Mouse (Mus musculus) embryonic stem cell, embryonic (primary cell): ENCODE measurements around the gene Smim15.

Source experiments
- CTCF ChIA-PET, 4 experiments: fragments of 300-600 bp in 2 of 4; fragments of 350-600 bp in 2 of 4; sonication (Branson Sonifier 250); formaldehyde crosslinking; loops; one replicate each; lab custom pipeline; 2022; ENCODE audit warnings: inconsistent platforms in 2 of 4; lab: Charles Lee
- POLR2A ChIA-PET, 4 experiments: fragments of 300-600 bp in 2 of 4; fragments of 350-600 bp in 2 of 4; sonication (Branson Sonifier 250); formaldehyde crosslinking; loops; one replicate each; lab custom pipeline; 2022; ENCODE audit warnings: antibody characterized with exemption in 4 of 4, inconsistent platforms in 1 of 4; lab: Charles Lee

The Smim15 gene

GRCm38 (mm10) chr13:108046891-108047290 is 2.6 kb downstream of the Smim15 start:
- ChIA-PET CTCF (no interaction called here), POLR2A (interaction anchor here in 1 of 4 experiments (0.5 to 1.4 kb wide), 5 partner anchors 28 to 770 kb away, joined by 3 to 5 read pairs (median 3); no protein-coding TSS in a partner anchor)

- POLR2A ChIA-PET: interaction anchor here in 1 of 4 experiments (1.1 to 1.4 kb wide), 3 partner anchors 28 to 80 kb away, joined by 3 to 4 read pairs (median 3); no protein-coding TSS in a partner anchor
- CTCF ChIA-PET: interaction anchor here in 1 of 4 experiments (0.5 kb wide), 1 partner anchor 22 kb away, joined by 4 read pairs; no protein-coding TSS in a partner anchor
Measured at GRCm38 (mm10) chr13:108047364-108047763, 3.1 kb downstream of the Smim15 start.

GRCm38 (mm10) chr13:108056896-108057295 is 12.7 kb downstream of the Smim15 start:
- POLR2A ChIA-PET: interaction anchor here in 2 of 4 experiments (1.1 to 1.5 kb wide), 3 partner anchors 12 to 18 kb away, joined by 3 read pairs; partner anchors contain the start of gene Smim15 (in 1 of the 2)
- CTCF ChIA-PET: no interaction called here

- CTCF ChIA-PET: interaction anchor here in 2 of 4 experiments (0.7 kb wide), 2 partner anchors 74 to 116 kb away, joined by 3 to 5 read pairs; no protein-coding TSS in a partner anchor
Measured at GRCm38 (mm10) chr13:108060286-108060885, 16.1 kb downstream of the Smim15 start.

GRCm38 (mm10) chr13:108060936-108061578 is 16.8 kb downstream of the Smim15 start:
- ChIA-PET CTCF (interaction anchor here in 2 of 4 experiments (0.7 kb wide), 2 partner anchors 73 to 117 kb away, joined by 3 to 5 read pairs; no protein-coding TSS in a partner anchor), POLR2A (no interaction called here)

More at GRCm38 (mm10) chr13:108060286-108060885, 16.1 kb downstream of the Smim15 start:
- POLR2A ChIA-PET: no interaction called here

GRCm38 (mm10) chr13:108062900-108063299 is 18.7 kb downstream of the Smim15 start:
- ChIA-PET CTCF (no interaction called here), POLR2A (interaction anchor here in 1 of 4 experiments (0.5 kb wide), 1 partner anchor 1602 kb away, joined by 5 read pairs; no protein-coding TSS in a partner anchor)

GRCm38 (mm10) chr13:108063374-108064134 is 19.3 kb downstream of the Smim15 start:
- ChIA-PET CTCF (interaction anchor here in 1 of 4 experiments (0.6 kb wide), 1 partner anchor 80 kb away, joined by 3 read pairs; no protein-coding TSS in a partner anchor), POLR2A (interaction anchor here in 1 of 4 experiments (0.5 to 1.0 kb wide), 4 partner anchors 11 to 1602 kb away, joined by 3 to 5 read pairs (median 3); no protein-coding TSS in a partner anchor)

GRCm38 (mm10) chr13:108064331-108064730 is 20.1 kb downstream of the Smim15 start:
- POLR2A ChIA-PET: interaction anchor here in 1 of 4 experiments (0.6 to 1.0 kb wide), 3 partner anchors 10 to 63 kb away, joined by 3 read pairs; no protein-coding TSS in a partner anchor

GRCm38 (mm10) chr13:108066021-108066420 is 21.8 kb downstream of the Smim15 start:
- ChIA-PET POLR2A (interaction anchor here in 1 of 4 experiments (0.6 to 1.2 kb wide), 2 partner anchors 22 to 272 kb away, joined by 3 to 5 read pairs; partner anchors contain the start of gene Smim15), CTCF (interaction anchor here in 2 of 4 experiments (0.5 to 0.7 kb wide), 2 partner anchors 33 to 87 kb away, joined by 3 read pairs; no protein-coding TSS in a partner anchor)

More at GRCm38 (mm10) chr13:108064331-108064730, 20.1 kb downstream of the Smim15 start:
- CTCF ChIA-PET: no interaction called here

- ChIA-PET CTCF (no interaction called here), POLR2A (interaction anchor here in 1 of 4 experiments (0.6 kb wide), 1 partner anchor 114 kb away, joined by 3 read pairs; no protein-coding TSS in a partner anchor)
Measured at GRCm38 (mm10) chr13:108069151-108069550, 24.9 kb downstream of the Smim15 start.

GRCm38 (mm10) chr13:108070171-108070570 is 25.9 kb downstream of the Smim15 start:
- CTCF ChIA-PET: interaction anchor here in 2 of 4 experiments (0.5 to 0.6 kb wide), 2 partner anchors 79 to 888 kb away, joined by 3 to 4 read pairs; no protein-coding TSS in a partner anchor

GRCm38 (mm10) chr13:108077476-108077875 is 33.2 kb downstream of the Smim15 start:
- POLR2A ChIA-PET: no interaction called here

More at GRCm38 (mm10) chr13:108070171-108070570, 25.9 kb downstream of the Smim15 start:
- POLR2A ChIA-PET: interaction anchor here in 1 of 4 experiments (0.6 kb wide), 1 partner anchor 483 kb away, joined by 3 read pairs; no protein-coding TSS in a partner anchor

GRCm38 (mm10) chr13:108077901-108078300 is 33.7 kb downstream of the Smim15 start:
- CTCF ChIA-PET: no interaction called here
- POLR2A ChIA-PET: no interaction called here

More at GRCm38 (mm10) chr13:108077476-108077875, 33.2 kb downstream of the Smim15 start:
- CTCF ChIA-PET: interaction anchor here in 1 of 4 experiments (0.6 kb wide), 1 partner anchor 24 kb away, joined by 13 read pairs; no protein-coding TSS in a partner anchor

GRCm38 (mm10) chr13:108084086-108084485 is 39.8 kb downstream of the Smim15 start:
- ChIA-PET CTCF (no interaction called here), POLR2A (interaction anchor here in 1 of 4 experiments (1.9 kb wide), 1 partner anchor 43 kb away, joined by 4 read pairs; no protein-coding TSS in a partner anchor)

- CTCF ChIA-PET: no interaction called here
- POLR2A ChIA-PET: interaction anchor here in 2 of 4 experiments (0.6 kb wide), 2 partner anchors 424 to 571 kb away, joined by 3 to 4 read pairs; no protein-coding TSS in a partner anchor
Measured at GRCm38 (mm10) chr13:108086036-108086435, 41.8 kb downstream of the Smim15 start.

GRCm38 (mm10) chr13:108086724-108087123 is 42.5 kb downstream of the Smim15 start:
- ChIA-PET CTCF (no interaction called here), POLR2A (interaction anchor here in 2 of 4 experiments (0.6 kb wide), 2 partner anchors 424 to 572 kb away, joined by 3 to 4 read pairs; no protein-coding TSS in a partner anchor)

- ChIA-PET CTCF (interaction anchor here in 2 of 4 experiments (0.6 to 0.7 kb wide), 2 partner anchors 262 to 721 kb away, joined by 3 read pairs; no protein-coding TSS in a partner anchor), POLR2A (interaction anchor here in 1 of 4 experiments (1.1 kb wide), 1 partner anchor 43 kb away, joined by 3 read pairs; no protein-coding TSS in a partner anchor)
Measured at GRCm38 (mm10) chr13:108092290-108092689, 48.0 kb downstream of the Smim15 start.
